ENCODE assay signal across 16 mouse cellular contexts in genomic region chr10:19964105-19964504, GRCm38 (mm10).
"Had no signal": no experiment of that assay in that cellular context is flagged by ENCODE, and none has a peak within 500 bp of the region (broad histone marks: within the 10 kb centered on the region; RNA-seq: fewer than 3 reads in every experiment).

No protein-coding gene starts in this region.

- H3K36me3 ChIP-seq: liver, embryonic 13.5 days; liver, embryonic 15.5 days; midbrain, embryonic 12.5 days; neural tube, embryonic 12.5 days; stomach, embryonic 15.5 days had no signal

- H3K4me3 ChIP-seq: liver, embryonic 13.5 days; liver, embryonic 15.5 days; megakaryocyte, embryonic 14.5 days; midbrain, embryonic 12.5 days; neural tube, embryonic 12.5 days; stomach, embryonic 15.5 days had no signal

- H3K4me1 ChIP-seq: liver, embryonic 13.5 days; liver, embryonic 15.5 days; midbrain, embryonic 12.5 days; neural tube, embryonic 12.5 days had no signal

- ATAC-seq: liver, postnatal 0 days; midbrain, embryonic 16.5 days had no signal

- H3K9me3 ChIP-seq: liver, embryonic 13.5 days; liver, embryonic 15.5 days; megakaryocyte, embryonic 14.5 days; midbrain, embryonic 12.5 days; neural tube, embryonic 12.5 days; stomach, embryonic 15.5 days had no signal

- H3K4me2 ChIP-seq: liver, embryonic 11.5 days; liver, embryonic 13.5 days; liver, embryonic 15.5 days; midbrain, embryonic 12.5 days; neural tube, embryonic 12.5 days; stomach, embryonic 15.5 days had no signal

- H3K27me3 ChIP-seq: liver, embryonic 13.5 days; liver, embryonic 15.5 days; megakaryocyte, embryonic 14.5 days; midbrain, embryonic 12.5 days; neural tube, embryonic 12.5 days; stomach, embryonic 15.5 days had no signal

- H3K9ac ChIP-seq: liver, embryonic 13.5 days; liver, embryonic 15.5 days; liver, postnatal 0 days; midbrain, embryonic 12.5 days; neural tube, embryonic 12.5 days; stomach, embryonic 15.5 days had no signal

- DNase-seq: liver, embryonic 13.5 days; liver, postnatal 0 days; midbrain, embryonic 14.5 days; right cerebral cortex, postnatal 14 days; thymus, adult 2 months; thymus, postnatal 25 days; thymus, postnatal 4 days had no signal

- H3K27ac ChIP-seq: liver, embryonic 13.5 days; liver, embryonic 15.5 days; macrophage; midbrain, embryonic 12.5 days; neural tube, embryonic 12.5 days; stomach, embryonic 15.5 days; stomach, postnatal 0 days had no signal
